Mouse (Mus musculus) induced T-regulatory cell, adult 2 months (primary cell): Measurements from ENCODE around the gene Tarbp2.

ENCODE experiments used
- DNase-seq: peaks from one replicate; pipeline ENCODE4 v3.0.0-alpha.2; 2012; ENCODE audit warnings: low read depth

Gene Tarbp2

GRCm38 (mm10) chr15:102505770-102506463 is 12.1 kb upstream of the Tarbp2 start:
- DNase-seq: no peak

GRCm38 (mm10) chr15:102506464-102506830 is 11.5 kb upstream of the Tarbp2 start:
- DNase-seq: no peak

GRCm38 (mm10) chr15:102506864-102507263 is 11.1 kb upstream of the Tarbp2 start:
- no peak for DNase-seq

GRCm38 (mm10) chr15:102507561-102507960 is 10.4 kb upstream of the Tarbp2 start:
- DNase-seq: no peak

- DNase-seq: no peak
These were observed 9.7 kb upstream of the Tarbp2 start for GRCm38 (mm10) chr15:102508336-102508735.

GRCm38 (mm10) chr15:102510110-102510509 is 7.9 kb upstream of the Tarbp2 start:
- no peak for DNase-seq

GRCm38 (mm10) chr15:102510590-102511284 is 7.3 kb upstream of the Tarbp2 start:
- DNase-seq: peak; percentile 82

GRCm38 (mm10) chr15:102511285-102511833 is 6.6 kb upstream of the Tarbp2 start:
- no peak for DNase-seq

- DNase-seq: no peak
These were observed 6.0 kb upstream of the Tarbp2 start for GRCm38 (mm10) chr15:102512010-102512409.

GRCm38 (mm10) chr15:102512471-102512870 is 5.5 kb upstream of the Tarbp2 start:
- no peak for DNase-seq

GRCm38 (mm10) chr15:102513004-102513403 is 5.0 kb upstream of the Tarbp2 start:
- DNase-seq: no peak

GRCm38 (mm10) chr15:102515261-102515660 is 2.7 kb upstream of the Tarbp2 start:
- no peak for DNase-seq

- DNase-seq: no peak
These were observed 2.2 kb upstream of the Tarbp2 start for GRCm38 (mm10) chr15:102515791-102516190.

- no peak for DNase-seq
These were observed 1.7 kb upstream of the Tarbp2 start for GRCm38 (mm10) chr15:102516293-102516692.

- peak; percentile 84 for DNase-seq
These were observed 1.1 kb upstream of the Tarbp2 start, which contains the start of gene Map3k12 for GRCm38 (mm10) chr15:102516728-102517404. Gene Map3k12 (minus strand): TSS chr15:102517064.

- no peak for DNase-seq
These were observed 389 bp upstream of the Tarbp2 start for GRCm38 (mm10) chr15:102517631-102517975.

GRCm38 (mm10) chr15:102518859-102519201 is 838 bp downstream of the Tarbp2 start:
- no peak for DNase-seq

- DNase-seq: peak; percentile 39
These were observed 1.5 kb downstream of the Tarbp2 start for GRCm38 (mm10) chr15:102519211-102520141.

GRCm38 (mm10) chr15:102520416-102520815 is 2.4 kb downstream of the Tarbp2 start:
- DNase-seq: no peak

GRCm38 (mm10) chr15:102521480-102521879 is 3.5 kb downstream of the Tarbp2 start:
- no peak for DNase-seq

- peak; percentile 88 for DNase-seq
These were observed 7.0 kb downstream of the Tarbp2 start, which contains the start of gene Npff for GRCm38 (mm10) chr15:102524892-102525485. Gene Npff (minus strand): TSS chr15:102524942.
